ENCODE assay signal across 34 mouse cellular contexts in genomic region chr1:64275865-64276264, GRCm38 (mm10).
"Had no signal": no experiment of that assay in that cellular context is flagged by ENCODE, and none has a peak within 500 bp of the region (broad histone marks: within the 10 kb centered on the region; RNA-seq: fewer than 3 reads in every experiment).

No protein-coding gene starts in this region.

- H3K27ac ChIP-seq: heart, adult 2 months; heart, embryonic 10.5 days; heart, embryonic 13.5 days; heart, embryonic 15.5 days; hindbrain, embryonic 10.5 days; hindbrain, embryonic 12.5 days; hindbrain, embryonic 13.5 days; hindbrain, embryonic 14.5 days; hindbrain, embryonic 15.5 days; hindbrain, postnatal 0 days; kidney, embryonic 15.5 days; kidney, postnatal 0 days; layer of hippocampus, adult 2 months had no signal

- ATAC-seq: hindbrain, embryonic 16.5 days; hindbrain, postnatal 0 days; inflammation-experienced regulatory T-cells, adult 6 months had no signal

- DNase-seq: heart, adult 18-20 months; heart, adult 2 months; heart, postnatal 10 days; heart, postnatal 14 days; heart, postnatal 36 days; heart, postnatal 4 days; kidney, adult 11 months; kidney, adult 18-20 months; kidney, adult 2 months; kidney, adult 8-10 months; kidney, adult 9 months; kidney, postnatal 10 days; kidney, postnatal 14 days; kidney, postnatal 25 days; kidney, postnatal 36 days; kidney, postnatal 4 days; layer of hippocampus, adult 9-11 months; layer of hippocampus, postnatal 36 days had no signal

- H3K4me1 ChIP-seq: heart, embryonic 10.5 days; heart, embryonic 12.5 days; heart, embryonic 13.5 days; heart, embryonic 15.5 days; hindbrain, embryonic 10.5 days; hindbrain, embryonic 12.5 days; hindbrain, embryonic 13.5 days; hindbrain, embryonic 15.5 days; kidney, embryonic 15.5 days had no signal

- H3K9ac ChIP-seq: heart, embryonic 12.5 days; heart, embryonic 13.5 days; heart, embryonic 15.5 days; hindbrain, embryonic 12.5 days; hindbrain, embryonic 13.5 days; hindbrain, embryonic 14.5 days; hindbrain, embryonic 15.5 days; kidney, embryonic 15.5 days had no signal

- H3K36me3 ChIP-seq: heart, embryonic 10.5 days; heart, embryonic 12.5 days; heart, embryonic 13.5 days; heart, embryonic 15.5 days; hindbrain, embryonic 10.5 days; hindbrain, embryonic 12.5 days; hindbrain, embryonic 13.5 days; hindbrain, embryonic 15.5 days; kidney, embryonic 15.5 days had no signal

- H3K9me3 ChIP-seq: heart, embryonic 10.5 days; heart, embryonic 12.5 days; heart, embryonic 13.5 days; heart, embryonic 15.5 days; hindbrain, embryonic 10.5 days; hindbrain, embryonic 12.5 days; hindbrain, embryonic 13.5 days; hindbrain, embryonic 15.5 days; kidney, embryonic 15.5 days had no signal

- H3K27me3 ChIP-seq: heart, embryonic 12.5 days; heart, embryonic 13.5 days; heart, embryonic 15.5 days; hindbrain, embryonic 12.5 days; hindbrain, embryonic 13.5 days; hindbrain, embryonic 15.5 days; kidney, embryonic 15.5 days had no signal

- H3K4me2 ChIP-seq: heart, embryonic 11.5 days; heart, embryonic 12.5 days; heart, embryonic 13.5 days; heart, embryonic 15.5 days; hindbrain, embryonic 12.5 days; hindbrain, embryonic 13.5 days; hindbrain, embryonic 14.5 days; hindbrain, embryonic 15.5 days; kidney, embryonic 15.5 days had no signal

- H3K4me3 ChIP-seq: heart, adult 2 months; heart, embryonic 10.5 days; heart, embryonic 12.5 days; heart, embryonic 13.5 days; heart, embryonic 15.5 days; hindbrain, embryonic 10.5 days; hindbrain, embryonic 12.5 days; hindbrain, embryonic 13.5 days; hindbrain, embryonic 15.5 days; kidney, embryonic 15.5 days; layer of hippocampus, adult 2 months had no signal
